Mouse (Mus musculus) kidney, postnatal 0 days (tissue): ENCODE data around the gene Aph1a. TPM values are rescaled to one million over a fixed set of nuclear protein-coding genes. Genes with fewer than 3 reads are reported as not detected.

Source experiments
- ATAC-seq: fragments of 200-750 bp; cut with Nextera tagmentation; replicated peaks from 2 replicates; pipeline ENCODE4 v1.8.0; 2017; ENCODE audit warnings: low read depth, moderate number of reproducible peaks, moderate TSS enrichment, moderate library complexity; ENCODE audit not compliant: low FRiP score
- DNase-seq: peaks from one replicate; pipeline ENCODE4 v3.0.0-alpha.2; 2016; ENCODE audit warnings: low spot score
- H3K27ac ChIP-seq: fragments of 300-500 bp; sonication (generic); 2 replicates; pipeline ENCODE4 v1.5.1; 2014; ENCODE audit warnings: mild to moderate bottlenecking
- H3K27me3 ChIP-seq: fragments of 300-500 bp; sonication (generic); 2 replicates; pipeline ENCODE4 v1.6.1; 2014; ENCODE audit warnings: low read length, mixed read lengths; ENCODE audit not compliant: insufficient read depth
- H3K36me3 ChIP-seq: fragments of 300-500 bp; sonication (generic); 2 replicates; pipeline ENCODE4 v1.6.1; 2014; ENCODE audit warnings: low read length, mixed read lengths; ENCODE audit not compliant: insufficient read depth
- H3K4me1 ChIP-seq: fragments of 300-500 bp; sonication (generic); replicated peaks from 2 replicates; pipeline ENCODE4 v1.6.1; 2014; ENCODE audit warnings: antibody characterized with exemption, low read length, mixed read lengths; ENCODE audit not compliant: insufficient read depth
- H3K4me2 ChIP-seq: fragments of 300-500 bp; sonication (generic); 2 replicates; pipeline ENCODE4 v1.6.1; 2014; ENCODE audit warnings: mild to moderate bottlenecking, low read length, moderate library complexity, mixed read lengths
- H3K4me3 ChIP-seq: fragments of 300-500 bp; sonication (generic); replicated peaks from 2 replicates; pipeline ENCODE4 v1.5.1; 2014; ENCODE audit warnings: low read depth, low read length
- H3K9ac ChIP-seq: fragments of 300-500 bp; sonication (generic); 2 replicates; pipeline ENCODE4 v1.6.1; 2014; ENCODE audit warnings: low read depth, low read length
- H3K9me3 ChIP-seq: fragments of 300-500 bp; sonication (generic); replicated peaks from 2 replicates; pipeline ENCODE4 v1.6.1; 2016; ENCODE audit warnings: low read length, inconsistent platforms, mixed read lengths
- CTCF ChIP-seq: IDR thresholded peaks from 2 replicates; pipeline ENCODE4 v1.5.1; 2016; ENCODE audit warnings: antibody characterized with exemption, low read depth, mild to moderate bottlenecking, moderate library complexity
- WGBS: fragments of 180-500 bp; shearing (Covaris S2); extraction: QIAGEN DNeasy Blood & Tissue Kit; methylation state at CpG from one replicate; pipeline ENCODE4 v1.1.7; 2014; 5-methylcytosine and 5-hydroxymethylcytosine counted together
- polyA plus RNA-seq: library from polyadenylated mRNA; unstranded; fragments of >200 nt; fragmentation: Nextera tagmentation; extraction: Ambion mirVana; gene quantifications from 2 replicates; pipeline ENCODE4 v1.2.1, GENCODE M21; 2015

Gene Aph1a
- polyA plus RNA-seq, 1 experiment from 2014 or later, result 48.7 TPM

GRCm38 (mm10) chr3:95942749-95943148, 49.0 kb downstream of the Aph1a start:
- DNase-seq (no peak), ATAC-seq (peak; percentile 94)
- H3K27ac ChIP-seq, result 0 out of 2 replicates have a peak overlapping the region, but pooled peaks have one; percentile 19
- H3K36me3 ChIP-seq, result peaks cover 43% of the 10 kb centered on the region
- H3K9ac ChIP-seq, result no peak overlapping the region
- no peaks in the 10 kb centered on the region for H3K9me3 ChIP-seq
- H3K4me1 ChIP-seq, result no peaks in the 10 kb centered on the region
- H3K4me2 ChIP-seq, result no peak overlapping the region
- 72% methylated on average over 6 of the region's 6 CpGs for WGBS
- no peak for TF ChIP-seq CTCF
- no peak overlapping the region for H3K4me3 ChIP-seq
- no peaks in the 10 kb centered on the region for H3K27me3 ChIP-seq

- ATAC-seq (no peak), DNase-seq (no peak)
- TF ChIP-seq CTCF, result no peak
- Histone ChIP-seq H3K4me1 (no peaks in the 10 kb centered on the region), H3K9ac (no peak overlapping the region), H3K36me3 (peaks cover 39% of the 10 kb centered on the region), H3K9me3 (no peaks in the 10 kb centered on the region), H3K27ac (no peak overlapping the region; the same call in 1 of the 2 replicates), H3K4me2 (no peak overlapping the region), H3K4me3 (no peak overlapping the region), H3K27me3 (no peaks in the 10 kb centered on the region)
- 96% methylated on average over 7 of the region's 7 CpGs for WGBS
Measured at GRCm38 (mm10) chr3:95943226-95943625, 49.5 kb downstream of the Aph1a start.

GRCm38 (mm10) chr3:95944742-95945141, 51.0 kb downstream of the Aph1a start:
- Histone ChIP-seq H3K36me3 (peaks cover 29% of the 10 kb centered on the region), H3K4me2 (no peak overlapping the region), H3K9me3 (no peaks in the 10 kb centered on the region), H3K27me3 (no peaks in the 10 kb centered on the region), H3K27ac (no peak overlapping the region), H3K4me3 (no peak overlapping the region), H3K4me1 (no peaks in the 10 kb centered on the region), H3K9ac (no peak overlapping the region)
- ATAC-seq, result no peak
- no peak for TF ChIP-seq CTCF
- WGBS, result 86% methylated on average over 8 of the region's 8 CpGs
- DNase-seq, result no peak

GRCm38 (mm10) chr3:95945731-95946240, 52.0 kb downstream of the Aph1a start:
- no peaks in the 10 kb centered on the region for H3K4me1 ChIP-seq
- peaks cover 23% of the 10 kb centered on the region for H3K36me3 ChIP-seq
- no peak overlapping the region for H3K4me3 ChIP-seq
- DNase-seq (no peak), ATAC-seq (no peak)
- no peak overlapping the region for H3K9ac ChIP-seq
- no peaks in the 10 kb centered on the region for H3K27me3 ChIP-seq
- TF ChIP-seq CTCF, result no peak
- no peak overlapping the region for H3K4me2 ChIP-seq
- no peaks in the 10 kb centered on the region for H3K9me3 ChIP-seq
- H3K27ac ChIP-seq, result no peak overlapping the region
- WGBS, result 90% methylated on average over 14 of the region's 14 CpGs

Other genes starting within 250 kb of the Aph1a start
- 60.9 and 70.2 TPM in 2 replicates for gene Mcl1, start 235.2 kb upstream of the Aph1a start, polyA plus RNA-seq
- gene Adamtsl4, start 206.1 kb upstream of the Aph1a start, polyA plus RNA-seq, result 3.6 TPM in 2 replicates
- 173 and 178 TPM in 2 replicates for gene Ecm1, start 154.4 kb upstream of the Aph1a start, polyA plus RNA-seq
- gene Tars2, start 133.8 kb upstream of the Aph1a start, polyA plus RNA-seq, result 28.7 and 34.7 TPM in 2 replicates
- 15.1 and 17.3 TPM in 2 replicates for gene Rprd2, start 75.1 kb upstream of the Aph1a start, polyA plus RNA-seq
- gene Prpf3, start 38.1 kb upstream of the Aph1a start, polyA plus RNA-seq, result 30.1 and 31.2 TPM in 2 replicates
- gene Mrps21, start 22.4 kb upstream of the Aph1a start, polyA plus RNA-seq, result 461 and 494 TPM in 2 replicates
- 1.1 and 1.2 TPM in 2 replicates for gene Ciart, start 11.7 kb upstream of the Aph1a start, polyA plus RNA-seq
- 24.0 and 27.1 TPM in 2 replicates for gene BC028528, start 2.0 kb upstream of the Aph1a start, polyA plus RNA-seq
- gene Car14, start 10.7 kb downstream of the Aph1a start, polyA plus RNA-seq, result 12.9 and 15.2 TPM in 2 replicates
- 128 and 151 TPM in 2 replicates for gene Anp32e, start 35.3 kb downstream of the Aph1a start, polyA plus RNA-seq
- 41.5 and 42.5 TPM in 2 replicates for gene Plekho1, start 102.0 kb downstream of the Aph1a start, polyA plus RNA-seq
- 38.1 and 41.9 TPM in 2 replicates for gene Vps45, start 164.5 kb downstream of the Aph1a start, polyA plus RNA-seq
- gene Otud7b, start 210.6 kb downstream of the Aph1a start, polyA plus RNA-seq, result 20.7 and 21.8 TPM in 2 replicates